Mouse (Mus musculus) adipocyte (in vitro differentiated cells): ENCODE measurements around the gene Hist1h2ae.
"Not testable (repeated sequence)": the region's sequence is repeated elsewhere in the genome, so short reads cannot be mapped to it uniquely, and the experiment has no call there.

ENCODE experiments used
- DNase-seq: peaks from one replicate; pipeline ENCODE4 v3.0.0-alpha.2; 2016; ENCODE audit warnings: low spot score

Hist1h2ae gene

GRCm38 (mm10) chr13:23583387-23584068, 12.5 kb upstream of the Hist1h2ae start:
- peak; percentile 47 for DNase-seq

DNA sequence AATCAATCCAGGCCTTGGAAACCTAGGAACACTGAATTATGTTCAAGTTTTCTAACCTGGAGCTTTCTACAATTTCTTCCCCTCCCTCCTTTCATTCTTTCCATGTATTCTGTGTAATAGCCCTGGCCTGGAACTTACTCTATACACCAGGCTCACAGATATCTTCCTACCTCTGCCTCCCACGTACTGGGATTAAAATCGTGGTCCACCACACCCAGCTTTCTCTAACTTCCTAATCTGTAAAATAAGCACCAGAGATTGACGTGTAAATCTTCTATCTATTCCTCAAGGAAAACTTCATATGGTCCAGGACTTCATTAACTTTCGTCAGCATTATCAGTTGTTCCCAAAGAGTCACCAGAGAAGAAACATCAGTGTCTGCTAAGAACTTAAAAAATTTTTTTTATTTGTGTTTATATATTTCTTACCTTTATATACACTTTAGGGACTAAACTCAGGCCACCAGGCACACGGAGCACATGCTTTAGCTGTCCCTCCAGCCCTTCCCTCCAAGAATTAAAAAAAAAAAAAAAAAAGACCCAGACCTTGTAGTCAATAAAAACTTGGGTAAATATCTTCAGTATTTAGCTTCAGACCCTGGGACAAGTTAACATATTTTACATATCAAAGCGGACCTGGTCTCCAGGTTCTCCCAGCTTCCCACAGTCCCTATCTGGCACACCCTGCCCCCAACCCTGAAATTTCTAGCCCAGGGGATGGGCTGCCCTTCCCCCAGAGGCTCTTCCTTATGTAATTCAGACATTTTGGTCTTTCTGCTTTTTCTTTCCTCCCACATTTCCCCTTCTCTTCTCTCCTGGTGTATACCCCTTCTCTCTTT, 11.4 kb upstream of the Hist1h2ae start:
- DNase-seq: peak; percentile 52

- DNase-seq: peak; percentile 99
These were observed 10.6 kb upstream of the Hist1h2ae start, which contains the start of gene Hist1h4d for GRCm38 (mm10) chr13:23581408-23582218. TSS of gene Hist1h4d (plus strand) at chr13:23581598.

GRCm38 (mm10) chr13:23577835-23578234, 6.8 kb upstream of the Hist1h2ae start:
- DNase-seq: no peak

- no peak for DNase-seq
These were observed 6.1 kb upstream of the Hist1h2ae start for GRCm38 (mm10) chr13:23576906-23577639.

- no peak for DNase-seq
These were observed 5.4 kb upstream of the Hist1h2ae start for GRCm38 (mm10) chr13:23576351-23576881.

DNA sequence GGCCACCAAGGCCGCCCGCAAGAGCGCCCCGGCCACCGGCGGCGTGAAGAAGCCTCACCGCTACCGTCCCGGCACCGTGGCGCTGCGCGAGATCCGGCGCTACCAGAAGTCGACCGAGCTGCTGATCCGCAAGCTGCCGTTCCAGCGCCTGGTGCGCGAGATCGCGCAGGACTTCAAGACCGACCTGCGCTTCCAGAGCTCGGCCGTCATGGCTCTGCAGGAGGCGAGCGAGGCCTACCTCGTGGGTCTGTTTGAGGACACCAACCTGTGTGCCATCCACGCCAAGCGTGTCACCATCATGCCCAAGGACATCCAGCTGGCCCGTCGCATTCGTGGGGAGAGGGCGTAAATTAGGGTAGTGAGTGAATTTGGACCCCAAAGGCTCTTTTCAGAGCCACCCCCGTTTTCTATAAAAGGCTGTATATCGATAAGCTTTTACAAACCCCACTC, 4.9 kb upstream of the Hist1h2ae start:
- not testable (repeated sequence) for DNase-seq

- DNase-seq: peak; percentile 83
These were observed 4.3 kb upstream of the Hist1h2ae start, which contains the start of gene Hist1h3d for GRCm38 (mm10) chr13:23575271-23575851. TSS of gene Hist1h3d (plus strand) at chr13:23575763.

GRCm38 (mm10) chr13:23574546-23575170, 3.6 kb upstream of the Hist1h2ae start:
- not testable (repeated sequence) for DNase-seq

GRCm38 (mm10) chr13:23573898-23574524, 3.0 kb upstream of the Hist1h2ae start, which contains the start of the genes Hist1h2bf and Hist1h2ad:
TSS of gene Hist1h2bf (minus strand) at chr13:23574196.
TSS of gene Hist1h2ad (plus strand) at chr13:23574381.
- peak; percentile 95 for DNase-seq

DNA sequence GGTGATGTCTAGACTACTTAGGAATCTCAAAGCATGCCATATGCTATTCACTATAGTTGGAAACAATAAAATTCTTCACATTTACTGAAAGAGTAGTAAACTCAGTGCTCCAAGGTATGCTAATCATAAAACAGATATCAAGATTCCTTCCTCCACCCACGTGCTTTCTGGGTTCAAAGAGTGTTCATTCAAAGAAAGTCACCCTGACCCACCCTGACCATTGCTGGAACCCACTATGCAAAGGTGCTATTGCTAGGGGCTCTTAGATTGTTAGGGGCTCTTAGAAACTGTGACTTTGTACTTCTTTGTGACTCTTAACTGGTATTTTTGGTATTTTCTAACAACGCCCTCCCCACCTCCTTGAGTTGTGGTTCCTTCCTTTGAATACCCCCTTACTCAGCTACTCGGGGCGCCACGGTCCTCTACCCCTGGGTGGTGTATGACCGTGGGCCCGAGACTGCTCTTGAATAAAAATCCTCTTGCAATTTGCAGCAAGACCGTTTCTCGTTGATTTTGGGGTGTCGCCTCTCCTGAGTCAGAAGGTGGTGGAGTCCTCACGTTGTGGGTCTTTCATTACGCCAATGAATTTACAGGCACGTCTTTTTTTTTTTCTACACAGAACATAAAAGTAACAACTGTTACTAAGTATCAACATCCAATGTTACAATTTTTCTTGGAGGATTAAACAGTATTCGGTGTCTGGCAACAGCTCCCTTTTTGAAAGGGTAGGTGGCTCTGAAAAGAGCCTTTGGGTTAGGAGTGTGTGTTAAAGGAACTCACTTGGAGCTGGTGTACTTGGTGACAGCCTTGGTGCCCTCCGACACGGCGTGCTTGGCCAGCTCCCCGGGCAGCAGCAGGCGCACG, 2.2 kb upstream of the Hist1h2ae start:
- not testable (repeated sequence) for DNase-seq

- DNase-seq: peak; percentile 44
These were observed 1.4 kb upstream of the Hist1h2ae start for GRCm38 (mm10) chr13:23572218-23573033.

GRCm38 (mm10) chr13:23571504-23572217, 641 bp upstream of the Hist1h2ae start:
- DNase-seq: not testable (repeated sequence)

DNA sequence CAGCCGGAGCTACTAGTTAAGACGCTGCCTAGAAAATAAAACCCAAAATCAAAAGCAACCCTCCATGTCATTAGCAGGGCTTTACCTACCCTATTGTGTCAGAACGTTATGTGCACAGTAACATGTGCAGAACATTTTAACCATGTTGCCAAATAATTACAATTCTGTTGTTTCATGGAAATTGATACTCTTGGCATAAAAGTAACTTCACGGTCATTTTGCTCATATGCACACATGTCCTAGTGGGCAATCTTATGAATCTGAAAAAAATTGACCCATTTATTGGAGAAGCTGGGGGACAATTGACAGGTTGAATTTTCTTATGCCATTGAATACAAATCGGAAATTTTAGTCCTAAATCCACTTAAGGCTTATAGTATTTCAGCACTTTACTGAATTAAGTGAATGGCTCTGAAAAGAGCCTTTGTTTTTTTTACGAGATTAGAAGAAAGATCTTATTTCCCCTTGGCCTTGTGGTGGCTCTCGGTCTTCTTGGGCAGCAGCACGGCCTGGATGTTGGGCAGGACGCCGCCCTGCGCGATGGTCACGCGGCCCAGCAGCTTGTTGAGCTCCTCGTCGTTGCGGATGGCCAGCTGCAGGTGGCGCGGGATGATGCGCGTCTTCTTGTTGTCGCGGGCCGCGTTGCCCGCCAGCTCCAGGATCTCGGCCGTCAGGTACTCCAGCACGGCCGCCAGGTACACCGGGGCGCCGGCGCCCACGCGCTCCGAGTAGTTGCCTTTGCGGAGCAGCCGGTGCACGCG, 579 bp downstream of the Hist1h2ae start:
- not testable (repeated sequence) for DNase-seq

DNA sequence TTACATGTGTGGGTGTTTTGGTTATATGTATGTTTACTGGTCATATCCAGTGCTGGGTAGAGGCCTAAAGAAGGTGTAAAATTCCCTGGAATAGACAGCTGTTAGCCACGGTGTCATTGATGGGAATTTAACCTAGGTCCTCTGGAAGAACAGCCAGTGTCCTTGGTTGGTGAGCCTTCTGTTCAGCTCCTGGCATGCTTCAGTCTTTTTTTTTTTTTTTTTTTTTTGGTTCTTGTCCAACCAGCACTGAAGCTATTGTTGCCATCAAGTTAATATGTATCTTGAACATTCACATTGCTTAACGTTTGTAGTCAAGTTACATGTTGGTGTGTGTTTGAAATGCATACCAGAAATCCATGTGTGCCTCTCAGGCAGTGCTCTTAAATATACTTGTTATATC, 6.5 kb downstream of the Hist1h2ae start:
- no peak for DNase-seq
